Mouse (Mus musculus) activated CD4-positive, CD25-positive, alpha-beta regulatory T cell (primary cell): ENCODE measurements around the gene Bean1. TPM values are rescaled to one million over a fixed set of nuclear protein-coding genes. Genes with fewer than 3 reads are reported as not detected.

Experiments used
- polyA plus RNA-seq, 2 experiments: library from polyadenylated mRNA; unstranded; fragments of 100-300 nt; shearing (Covaris generic); gene quantifications; one replicate each; pipeline ENCODE4 v1.2.1; 2017

Gene Bean1
- polyA plus RNA-seq = under 1 TPM in 1 of 2 experiments, not detected in 1; 0.34 TPM

DNA sequence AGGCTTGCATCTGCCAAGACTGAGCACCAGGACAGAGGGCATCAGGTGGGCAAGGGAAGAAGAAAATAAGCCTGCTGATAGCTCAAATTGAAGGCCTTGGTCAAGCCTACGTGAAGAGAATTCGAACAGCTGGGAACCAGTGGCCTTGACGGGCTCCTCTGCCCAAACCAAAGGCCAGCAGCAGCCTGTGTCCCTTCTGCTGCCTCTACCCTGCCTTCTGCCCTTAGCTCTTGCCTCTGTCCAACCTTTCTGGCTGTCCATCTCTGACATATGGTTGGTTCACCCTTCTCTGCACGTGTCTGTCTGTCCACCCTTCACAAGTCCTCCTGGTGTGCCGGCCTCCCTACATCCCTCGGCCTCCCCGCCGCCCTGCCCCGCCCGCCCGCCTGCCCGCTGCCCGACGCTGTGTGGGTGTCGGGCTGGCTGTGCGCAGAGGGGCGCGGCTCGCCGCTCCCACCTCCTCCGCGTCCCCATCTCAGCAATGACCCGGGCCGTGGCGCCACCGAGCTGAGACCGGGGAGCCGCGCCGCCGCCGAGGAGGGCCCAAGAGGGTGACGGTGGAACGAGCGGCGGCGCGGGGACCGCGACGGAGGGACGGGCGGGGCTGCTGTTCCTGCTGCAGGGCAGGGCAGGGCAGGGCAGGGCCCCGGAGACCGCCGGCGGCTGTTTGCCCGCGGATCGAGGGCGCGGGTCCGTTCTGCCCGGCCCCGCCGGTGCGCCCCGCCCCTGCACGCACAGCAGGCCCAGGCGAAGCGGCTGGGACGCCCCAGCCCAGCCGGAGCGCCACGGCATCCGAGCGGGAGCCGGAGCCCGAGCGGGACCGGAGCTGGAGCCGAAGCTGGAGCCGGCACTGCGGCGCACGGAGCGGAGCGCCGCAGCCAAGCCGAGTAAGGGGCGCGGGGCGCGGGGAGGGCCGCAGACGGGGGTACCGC, at the start of gene Bean1:
Gene Bean1 (plus strand): TSS at position 325 of the 932 bp plus-strand sequence.

GRCm38 (mm10) chr8:104248276-104248675, 78.0 kb downstream of the Bean1 start, which contains the start of gene Tk2:
Tk2 (minus strand) TSS chr8:104248558.

DNA sequence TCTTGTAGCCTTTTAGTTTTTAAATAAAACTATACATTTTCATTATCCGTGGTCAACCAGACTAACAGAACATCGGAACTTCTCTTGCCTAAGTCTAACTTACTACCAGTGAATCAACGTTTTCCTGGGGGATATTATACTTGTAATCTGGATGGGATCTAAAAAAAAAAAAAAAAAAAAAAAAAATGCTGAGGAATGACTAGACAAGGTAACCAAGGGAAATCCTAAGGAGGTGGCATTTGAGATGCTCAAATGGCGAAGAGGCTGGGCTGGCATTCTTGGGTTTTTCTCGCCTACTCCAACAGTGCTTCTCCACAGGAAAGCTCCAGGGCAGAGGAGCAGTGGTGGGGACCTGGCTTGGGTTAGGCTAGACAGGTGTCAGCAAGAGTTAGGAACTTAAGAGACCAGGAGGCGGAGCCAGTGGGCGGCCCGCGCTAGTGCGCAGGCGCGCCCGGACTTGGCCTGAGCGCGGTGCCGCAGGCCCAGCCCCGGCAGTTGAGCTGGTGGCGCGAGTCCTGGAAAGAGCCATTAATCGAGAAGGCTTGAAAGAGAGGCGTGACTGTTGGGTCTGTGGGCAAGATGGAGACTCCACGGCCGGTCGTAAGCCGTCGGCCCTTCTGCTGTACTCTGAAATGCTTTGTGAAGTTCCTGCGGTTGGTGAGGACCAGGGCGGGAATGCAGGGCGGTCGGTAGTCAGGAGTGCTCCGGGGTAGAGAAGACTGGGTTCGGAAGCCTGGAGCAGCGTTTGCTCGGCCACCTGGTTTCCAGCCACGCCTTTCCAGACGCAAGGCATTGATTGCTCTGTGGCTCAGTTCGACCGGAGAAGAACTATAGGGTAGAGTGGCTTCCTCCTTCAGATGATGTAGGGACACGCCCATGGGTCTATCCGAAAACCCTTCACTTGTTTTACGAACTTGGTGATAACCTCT, 80.5 kb downstream of the Bean1 start, which contains the start of gene Cklf:
Gene Cklf (plus strand): TSS at position 423 of the 929 bp plus-strand sequence.

Other genes with a start within 250 kb of the Bean1 start
- under 1 TPM; 0.06 to 0.19 TPM for gene Cdh5, start 68.8 kb upstream of the Bean1 start, polyA plus RNA-seq
- gene Tk2, start 78.1 kb downstream of the Bean1 start, polyA plus RNA-seq = 10 to 100 TPM; 61.4 to 69.4 TPM
- 100 to 1,000 TPM in 1 of 2 experiments, 10 to 100 TPM in 1; 85.6 to 108 TPM for gene Cklf, start 80.4 kb downstream of the Bean1 start, polyA plus RNA-seq
- gene Cmtm2a, start 122.7 kb downstream of the Bean1 start, polyA plus RNA-seq = under 1 TPM in 1 of 2 experiments, not detected in 1; 0.48 TPM
- gene Gm45711, start 139.6 kb downstream of the Bean1 start, polyA plus RNA-seq = not detected
- under 1 TPM in 1 of 2 experiments, not detected in 1; 0.31 TPM for gene Cmtm1, start 139.7 kb downstream of the Bean1 start, polyA plus RNA-seq
- not detected for gene Gm11020, start 151.1 kb downstream of the Bean1 start, polyA plus RNA-seq
- gene Cmtm2b, start 151.8 kb downstream of the Bean1 start, polyA plus RNA-seq = not detected
- gene Cmtm3, start 169.0 kb downstream of the Bean1 start, polyA plus RNA-seq = 10 to 100 TPM; 20.2 to 24.7 TPM
- gene Cmtm4, start 225.4 kb downstream of the Bean1 start, polyA plus RNA-seq = under 1 TPM; 0.49 to 0.91 TPM